Mouse (Mus musculus) kidney, embryonic 15.5 days (tissue): ENCODE measurements around the gene Sirpa. TPM values are rescaled to one million over a fixed set of nuclear protein-coding genes. Genes with fewer than 3 reads are reported as not detected.

Source experiments
- ATAC-seq: fragments of 200-750 bp; cut with Nextera tagmentation; replicated peaks from 2 replicates; pipeline ENCODE4 v1.8.0; 2017; ENCODE audit warnings: moderate TSS enrichment; ENCODE audit not compliant: low FRiP score
- H3K27ac ChIP-seq: fragments of 300-500 bp; sonication (generic); 2 replicates; pipeline ENCODE4 v1.5.1; 2015; ENCODE audit warnings: mild to moderate bottlenecking, inconsistent platforms
- H3K27me3 ChIP-seq: fragments of 300-500 bp; sonication (generic); 2 replicates; pipeline ENCODE4 v1.6.1; 2015; ENCODE audit warnings: inconsistent platforms
- H3K36me3 ChIP-seq: fragments of 300-500 bp; sonication (generic); 2 replicates; pipeline ENCODE4 v1.6.1; 2015; ENCODE audit warnings: inconsistent platforms
- H3K4me1 ChIP-seq: fragments of 300-500 bp; sonication (generic); 2 replicates; pipeline ENCODE4 v1.6.1; 2015; ENCODE audit warnings: inconsistent platforms
- H3K4me2 ChIP-seq: fragments of 300-500 bp; sonication (generic); 2 replicates; pipeline ENCODE4 v1.6.1; 2015; ENCODE audit warnings: moderate library complexity, mild to moderate bottlenecking, inconsistent platforms
- H3K4me3 ChIP-seq: fragments of 300-500 bp; sonication (generic); replicated peaks from 2 replicates; pipeline ENCODE4 v1.5.1; 2015; ENCODE audit warnings: mild to moderate bottlenecking, inconsistent platforms
- H3K9ac ChIP-seq: fragments of 300-500 bp; sonication (generic); 2 replicates; pipeline ENCODE4 v1.6.1; 2015; ENCODE audit warnings: mild to moderate bottlenecking, inconsistent platforms
- H3K9me3 ChIP-seq: fragments of 300-500 bp; sonication (generic); replicated peaks from 2 replicates; pipeline ENCODE4 v1.6.1; 2016; ENCODE audit warnings: inconsistent platforms
- WGBS: fragments of 180-500 bp; shearing (Covaris S2); methylation state at CpG from one replicate; pipeline ENCODE4 v1.1.7; 2015; ENCODE audit warnings: mixed read lengths; 5-methylcytosine and 5-hydroxymethylcytosine counted together
- polyA plus RNA-seq: library from polyadenylated mRNA; unstranded; fragments of >200 nt; fragmentation: Nextera tagmentation; extraction: Ambion mirVana; gene quantifications from 2 replicates; pipeline ENCODE4 v1.2.1, GENCODE M21; 2015

Gene Sirpa
- polyA plus RNA-seq, 1 experiment from 2014 or later: 30.6 TPM

DNA sequence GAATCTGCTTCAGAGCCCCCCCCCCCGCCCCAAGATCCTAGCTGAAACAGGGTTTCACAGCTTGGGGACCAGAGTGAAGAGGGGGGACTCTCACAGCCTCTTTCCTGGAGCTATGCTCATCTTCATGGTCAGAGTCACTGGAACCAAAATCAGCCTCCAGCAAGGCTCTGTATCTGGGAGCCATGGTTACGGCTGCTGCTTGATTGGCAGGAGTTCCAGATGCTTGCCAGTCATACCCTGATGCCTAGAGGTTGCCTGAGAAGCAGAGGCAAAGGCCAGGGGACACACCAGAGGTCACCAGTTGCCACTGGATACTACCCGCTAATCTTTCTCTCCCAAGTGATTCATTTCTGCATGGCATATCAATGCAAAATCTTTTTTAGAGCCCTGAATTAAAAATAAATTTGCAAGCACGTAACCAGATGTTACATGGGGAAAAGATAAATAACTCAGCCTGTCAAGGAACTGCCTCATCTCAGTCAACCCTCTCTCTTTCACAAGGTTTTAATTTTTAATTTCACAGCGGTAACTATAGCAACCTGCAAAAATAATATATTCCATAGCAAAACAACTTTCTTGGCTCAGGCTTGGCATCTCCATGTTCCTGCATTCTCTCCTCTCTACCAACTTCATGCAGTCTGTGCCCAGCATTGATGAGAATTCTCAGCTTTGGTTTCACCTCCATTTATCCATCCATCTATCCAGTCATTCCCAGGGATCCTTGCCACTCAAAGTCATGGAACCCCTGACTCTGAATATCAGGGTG is 28.5 kb upstream of the Sirpa start:
- Histone ChIP-seq H3K4me2 (no peak overlapping the region), H3K27me3 (no peaks in the 10 kb centered on the region), H3K27ac (no peak overlapping the region), H3K9me3 (no peaks in the 10 kb centered on the region), H3K9ac (no peak overlapping the region), H3K4me1 (peaks cover 2% of the 10 kb centered on the region; the same call in 1 of the 2 replicates), H3K4me3 (no peak overlapping the region), H3K36me3 (no peaks in the 10 kb centered on the region)
- ATAC-seq: no peak
- WGBS: 76% methylated on average over 5 of the region's 5 CpGs

DNA sequence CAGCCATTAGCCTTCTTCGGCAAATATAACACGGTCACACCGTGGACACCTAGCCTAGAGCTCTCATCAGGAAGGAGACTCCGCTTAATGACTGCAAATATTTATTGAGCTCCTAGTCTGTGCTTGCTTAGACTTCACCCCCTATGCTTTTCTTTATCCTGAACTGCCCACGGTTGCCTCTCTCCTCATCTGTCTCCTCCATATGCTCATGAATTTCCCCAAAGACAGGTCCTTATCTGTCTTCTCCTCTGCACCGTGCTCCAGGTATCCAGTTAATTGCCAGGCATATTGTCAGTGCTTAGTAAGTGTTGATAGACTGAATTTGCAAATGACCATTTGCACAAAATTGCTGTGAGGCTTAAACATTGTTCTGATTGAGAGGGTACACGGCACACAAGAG is 23.5 kb upstream of the Sirpa start:
- Histone ChIP-seq H3K4me1 (peaks cover 4% of the 10 kb centered on the region), H3K27me3 (peaks cover 13% of the 10 kb centered on the region), H3K9me3 (no peaks in the 10 kb centered on the region), H3K4me3 (no peak overlapping the region), H3K4me2 (no peak overlapping the region), H3K27ac (no peak overlapping the region), H3K36me3 (no peaks in the 10 kb centered on the region), H3K9ac (no peak overlapping the region)
- ATAC-seq: no peak
- WGBS: 85% methylated on average over 7 of the region's 7 CpGs

DNA sequence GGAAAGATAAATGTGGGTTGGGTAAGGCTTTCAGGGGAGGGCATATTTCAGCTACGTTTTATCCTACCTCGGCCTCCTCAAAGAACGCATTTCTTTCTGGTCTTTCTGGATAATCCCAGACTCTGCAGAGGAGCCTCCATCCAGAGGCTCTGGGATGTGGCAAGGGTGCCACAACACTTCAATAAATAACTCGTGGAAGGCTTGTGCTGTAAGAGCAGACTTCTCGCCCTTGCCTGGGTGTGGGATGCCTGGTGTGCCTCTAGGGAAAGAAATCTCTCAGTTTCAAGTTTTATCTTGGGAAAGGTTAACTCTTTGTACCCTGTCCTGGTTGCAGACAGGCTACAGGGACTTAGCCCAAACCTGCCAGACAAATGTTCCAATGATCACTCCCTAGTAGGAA is 23.1 kb upstream of the Sirpa start:
- no peak overlapping the region for H3K9ac ChIP-seq
- H3K36me3 ChIP-seq: no peaks in the 10 kb centered on the region
- WGBS: 51% methylated on average over 5 of the region's 5 CpGs
- H3K4me3 ChIP-seq: no peak overlapping the region
- no peaks in the 10 kb centered on the region for H3K9me3 ChIP-seq
- H3K4me2 ChIP-seq: no peak overlapping the region
- H3K4me1 ChIP-seq: peaks cover 9% of the 10 kb centered on the region
- peaks cover 18% of the 10 kb centered on the region for H3K27me3 ChIP-seq
- no peak overlapping the region for H3K27ac ChIP-seq
- no peak for ATAC-seq

DNA sequence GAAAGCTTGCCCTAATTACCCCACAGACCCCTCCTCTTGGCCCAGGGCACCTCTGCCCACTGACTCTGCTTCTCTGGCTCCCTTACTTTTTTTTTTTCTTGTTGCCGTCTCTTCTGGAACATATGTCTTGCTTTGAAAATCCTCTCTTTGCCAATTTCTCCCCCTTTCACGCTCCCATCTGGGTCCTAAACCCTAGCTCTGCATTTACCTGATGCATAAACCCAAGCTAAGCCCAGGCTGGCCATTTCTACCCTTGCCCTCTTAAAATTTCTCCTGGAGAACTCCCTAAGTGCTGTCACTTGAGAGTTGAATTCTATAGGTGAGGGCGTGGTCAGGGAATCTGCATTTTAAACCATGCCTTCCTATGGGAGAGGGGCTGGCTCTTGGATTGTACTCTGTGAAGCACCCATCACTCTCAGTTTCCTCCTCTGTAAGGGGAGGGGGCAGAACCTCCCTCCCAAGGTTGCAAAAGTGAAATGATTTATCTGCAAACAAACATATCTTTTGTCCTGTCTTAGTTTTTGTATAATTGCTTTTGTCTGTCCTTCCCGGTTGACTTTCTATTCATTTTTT is 18.8 kb upstream of the Sirpa start:
- H3K27me3 ChIP-seq: peaks cover 27% of the 10 kb centered on the region
- WGBS: 18% methylated on average over 4 of the region's 4 CpGs
- peak overlapping the region; percentile 55 for H3K4me2 ChIP-seq

DNA sequence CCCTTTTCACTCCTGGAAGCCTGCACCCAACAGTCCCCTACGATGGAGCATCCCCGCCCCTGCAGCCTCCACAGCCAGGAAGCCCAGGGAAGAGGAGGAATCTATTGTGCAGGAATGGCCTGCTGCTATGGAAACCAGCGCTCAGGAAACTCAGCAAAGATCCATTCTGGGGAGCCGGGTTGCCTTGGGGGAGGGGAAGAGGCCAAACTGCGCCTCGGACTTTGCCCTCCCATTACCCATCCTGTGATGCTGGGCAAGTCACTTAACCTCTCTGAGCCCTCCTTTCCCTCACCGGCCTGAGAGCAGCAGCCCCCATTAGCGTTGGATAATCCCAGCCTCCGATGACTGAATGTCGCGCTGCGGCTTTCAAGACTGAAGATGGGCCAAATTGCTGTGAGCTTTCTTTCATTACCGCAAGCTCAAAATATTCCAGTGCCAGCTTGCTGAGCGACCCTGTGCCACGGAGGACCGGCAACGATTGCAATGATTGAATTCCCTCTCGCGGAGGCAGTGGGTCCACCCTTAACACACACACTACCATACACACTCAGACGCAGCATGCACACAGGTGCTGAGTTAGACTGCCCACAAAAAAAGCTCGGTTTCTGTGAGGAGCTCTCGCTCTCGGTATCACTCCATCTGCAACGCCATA is 18.1 kb upstream of the Sirpa start:
- Histone ChIP-seq H3K27me3 (peaks cover 27% of the 10 kb centered on the region), H3K27ac (no peak overlapping the region), H3K4me3 (peak overlapping the region; percentile 21), H3K36me3 (no peaks in the 10 kb centered on the region), H3K9me3 (no peaks in the 10 kb centered on the region), H3K9ac (no peak overlapping the region), H3K4me2 (peak overlapping the region; percentile 55), H3K4me1 (peaks cover 15% of the 10 kb centered on the region)
- 0 out of 2 replicates have a peak, but pooled peaks have one; percentile 46 for ATAC-seq
- WGBS: 12% methylated on average over 24 of the region's 24 CpGs

More for the DNA sequence above, 18.8 kb upstream of the Sirpa start:
- no peaks in the 10 kb centered on the region for H3K36me3 ChIP-seq
- H3K9ac ChIP-seq: no peak overlapping the region
- no peaks in the 10 kb centered on the region for H3K9me3 ChIP-seq
- peaks cover 12% of the 10 kb centered on the region for H3K4me1 ChIP-seq
- no peak overlapping the region for H3K27ac ChIP-seq
- ATAC-seq: no peak
- no peak overlapping the region for H3K4me3 ChIP-seq

DNA sequence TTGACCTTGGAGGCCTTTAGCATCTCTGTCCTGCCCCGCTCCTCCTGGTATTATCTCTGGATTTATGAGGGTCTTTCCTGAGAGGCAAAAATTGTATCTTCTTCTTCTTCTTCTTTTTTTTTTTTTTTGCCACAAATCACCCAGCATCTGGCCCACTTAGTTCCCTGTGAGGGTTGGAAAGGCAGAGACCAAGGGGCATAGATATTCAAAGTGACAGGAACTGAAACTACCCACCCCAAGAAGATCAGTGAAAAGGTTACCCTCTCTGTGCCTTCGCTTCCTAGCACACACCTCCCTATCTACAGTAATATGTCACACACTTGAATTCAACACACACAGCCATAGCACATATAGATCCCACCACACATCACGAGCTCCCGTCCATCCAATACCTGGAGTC is 17.5 kb upstream of the Sirpa start:
- Histone ChIP-seq H3K4me3 (no peak overlapping the region), H3K9ac (no peak overlapping the region), H3K4me2 (no peak overlapping the region), H3K36me3 (no peaks in the 10 kb centered on the region), H3K27me3 (peaks cover 27% of the 10 kb centered on the region), H3K27ac (no peak overlapping the region), H3K9me3 (no peaks in the 10 kb centered on the region), H3K4me1 (peaks cover 15% of the 10 kb centered on the region)
- 91% methylated on average over 4 of the region's 4 CpGs for WGBS
- no peak for ATAC-seq

DNA sequence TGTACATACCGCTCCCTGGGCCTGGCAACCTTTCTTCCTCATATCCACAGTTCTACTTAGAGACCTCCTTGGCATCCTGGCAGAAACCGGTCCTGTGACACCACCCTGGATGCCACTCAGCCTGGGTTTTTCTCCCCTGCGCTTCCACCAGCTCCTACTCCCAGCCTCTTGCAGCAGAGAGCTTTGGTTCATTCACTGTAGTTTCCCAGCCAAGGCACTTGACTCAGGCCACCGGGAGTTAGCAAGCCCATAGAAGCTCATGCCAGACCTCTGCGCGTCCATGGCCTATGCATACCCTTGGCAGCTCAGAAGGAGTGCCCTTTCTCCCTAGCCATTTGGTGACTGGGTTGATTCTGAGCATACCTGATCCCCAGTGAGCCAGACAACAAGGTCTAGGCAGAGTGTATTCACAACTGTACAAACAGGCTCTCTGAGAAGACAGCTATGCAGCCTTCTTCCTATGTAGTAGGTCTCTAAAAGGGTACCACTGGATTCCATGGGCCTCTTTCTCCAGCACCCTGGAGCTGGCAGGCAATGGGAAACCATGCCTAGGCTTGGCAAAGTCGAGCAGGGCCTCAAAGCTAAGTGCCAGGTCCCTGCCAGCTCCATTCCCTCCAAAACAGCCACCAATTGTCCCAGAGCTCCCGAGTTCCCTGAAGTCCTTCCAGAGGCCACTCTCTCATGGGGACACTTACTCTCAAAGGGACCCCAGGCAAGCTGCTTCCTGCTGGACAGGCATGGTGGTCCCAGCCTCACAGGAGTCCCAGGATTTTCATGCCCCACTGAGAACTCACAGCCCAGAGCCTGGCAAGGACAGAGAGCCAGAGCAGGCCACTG is 15.8 kb upstream of the Sirpa start:
- no peak overlapping the region for H3K9ac ChIP-seq
- no peak for ATAC-seq
- no peak overlapping the region for H3K27ac ChIP-seq
- no peaks in the 10 kb centered on the region for H3K9me3 ChIP-seq
- H3K4me1 ChIP-seq: peaks cover 15% of the 10 kb centered on the region
- no peak overlapping the region for H3K4me3 ChIP-seq
- no peaks in the 10 kb centered on the region for H3K36me3 ChIP-seq
- WGBS: 85% methylated on average over 8 of the region's 8 CpGs
- peaks cover 27% of the 10 kb centered on the region for H3K27me3 ChIP-seq
- no peak overlapping the region for H3K4me2 ChIP-seq

DNA sequence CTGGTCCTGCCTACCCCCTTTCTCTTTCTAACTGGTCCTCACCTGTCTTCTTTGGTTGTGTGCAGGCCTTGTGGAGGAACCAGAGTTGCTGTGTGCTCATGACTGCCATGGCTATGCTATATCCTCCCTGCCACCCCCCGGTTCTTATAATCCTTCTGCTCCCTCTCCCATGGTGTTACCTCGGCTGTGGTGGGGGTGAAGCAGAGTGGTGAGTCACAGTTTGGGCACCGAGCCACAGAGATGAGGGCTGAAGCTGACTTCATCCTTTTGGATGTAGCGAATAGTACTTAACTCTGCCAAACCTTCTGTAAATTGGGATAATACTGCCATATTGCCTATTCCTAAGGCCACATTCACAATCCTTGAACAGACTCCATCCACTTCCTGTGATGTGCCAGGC is 12.0 kb upstream of the Sirpa start:
- Histone ChIP-seq H3K36me3 (no peaks in the 10 kb centered on the region), H3K4me1 (0 out of 2 replicates have a peak, but pooled peaks cover 3% of the 10 kb centered on the region), H3K4me2 (no peak overlapping the region), H3K4me3 (no peak overlapping the region), H3K27me3 (peaks cover 5% of the 10 kb centered on the region; the same call in 1 of the 2 replicates), H3K27ac (no peak overlapping the region), H3K9me3 (no peaks in the 10 kb centered on the region), H3K9ac (no peak overlapping the region)
- ATAC-seq: no peak
- WGBS: 86% methylated on average over 4 of the region's 4 CpGs

DNA sequence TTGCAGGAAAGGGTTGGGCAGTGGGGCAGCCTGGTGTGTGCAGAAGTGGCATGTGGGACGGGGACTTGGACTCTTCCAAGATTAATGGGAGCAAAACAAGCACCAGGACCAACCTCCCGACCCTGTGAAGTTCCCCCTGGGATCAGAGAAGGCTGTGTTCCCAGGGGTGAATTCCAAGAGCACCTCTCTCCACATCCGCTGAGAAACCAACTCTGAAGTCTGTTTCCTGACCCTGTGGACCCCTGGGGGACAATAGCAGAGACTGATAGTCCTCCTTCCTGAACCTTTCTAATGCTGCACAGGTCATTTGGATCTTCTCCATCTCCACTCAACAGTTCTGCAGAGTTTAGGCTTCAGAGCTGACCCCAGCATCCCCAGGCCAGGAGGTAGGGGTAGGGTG is 10.8 kb upstream of the Sirpa start:
- Histone ChIP-seq H3K36me3 (no peaks in the 10 kb centered on the region), H3K9me3 (no peaks in the 10 kb centered on the region), H3K27me3 (peaks cover 5% of the 10 kb centered on the region; the same call in 1 of the 2 replicates), H3K27ac (no peak overlapping the region), H3K4me3 (no peak overlapping the region), H3K4me2 (no peak overlapping the region), H3K9ac (no peak overlapping the region), H3K4me1 (0 out of 2 replicates have a peak, but pooled peaks cover 3% of the 10 kb centered on the region)
- WGBS: 36% methylated on average over 3 of the region's 3 CpGs
- ATAC-seq: peak; percentile 23; the same call in 1 of the 2 replicates

DNA sequence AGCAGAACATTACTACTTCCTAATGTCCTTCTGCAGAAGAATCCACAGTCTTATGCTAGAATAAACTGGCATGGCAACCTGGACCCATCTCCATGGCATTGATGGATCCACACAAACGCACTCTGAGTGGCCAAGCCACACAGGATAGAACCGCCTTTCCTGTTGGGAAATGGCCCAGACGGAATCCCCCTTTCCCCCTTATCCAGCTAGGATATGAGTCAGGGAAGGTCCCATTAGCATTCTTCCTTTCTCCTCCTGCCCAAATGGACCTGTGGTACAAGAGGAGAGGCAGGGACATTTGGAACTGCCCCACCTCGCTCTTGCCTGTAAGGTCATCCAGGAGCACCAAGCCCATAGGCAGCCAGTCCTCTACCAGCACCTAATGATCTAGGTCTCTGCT is 10.4 kb upstream of the Sirpa start:
- no peak overlapping the region for H3K9ac ChIP-seq

DNA sequence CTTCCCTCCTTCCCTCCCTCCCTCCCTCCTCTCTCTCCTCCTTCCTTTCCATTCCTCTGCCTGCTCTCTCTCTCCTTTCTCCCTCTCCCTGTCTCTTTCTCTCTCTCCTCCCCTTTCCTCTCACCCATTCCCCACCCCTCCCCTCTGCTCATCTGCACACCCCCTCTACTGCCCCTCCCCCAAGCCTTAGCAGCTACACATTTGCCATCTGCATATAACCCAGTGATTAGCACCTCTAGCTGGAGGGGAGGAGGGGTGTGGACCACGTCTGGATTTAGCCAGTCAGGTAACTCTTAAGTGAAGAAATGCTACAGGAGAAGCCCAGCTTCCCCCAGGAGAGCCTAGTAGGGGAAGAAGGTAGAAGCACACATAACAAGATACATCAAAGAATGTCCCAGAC is 7.7 kb upstream of the Sirpa start:
- 15% methylated on average over 1 of the region's 1 CpGs for WGBS
- ATAC-seq: no peak
- H3K4me1 ChIP-seq: peaks cover 14% of the 10 kb centered on the region
- no peaks in the 10 kb centered on the region for H3K27me3 ChIP-seq
- H3K9ac ChIP-seq: no peak overlapping the region
- no peak overlapping the region for H3K4me3 ChIP-seq
- H3K4me2 ChIP-seq: no peak overlapping the region
- H3K27ac ChIP-seq: no peak overlapping the region
- H3K36me3 ChIP-seq: no peaks in the 10 kb centered on the region
- no peaks in the 10 kb centered on the region for H3K9me3 ChIP-seq

More for the DNA sequence above, 10.4 kb upstream of the Sirpa start:
- Histone ChIP-seq H3K4me3 (no peak overlapping the region), H3K36me3 (no peaks in the 10 kb centered on the region), H3K27me3 (peaks cover 1% of the 10 kb centered on the region; the same call in 1 of the 2 replicates), H3K4me2 (no peak overlapping the region), H3K9me3 (no peaks in the 10 kb centered on the region), H3K4me1 (peaks cover 5% of the 10 kb centered on the region; the same call in 1 of the 2 replicates), H3K27ac (no peak overlapping the region)
- 0 out of 2 replicates have a peak, but pooled peaks have one; percentile 8 for ATAC-seq
- WGBS: 78% methylated on average over 4 of the region's 4 CpGs
